Mouse (Mus musculus) limb, embryonic 10.5 days (tissue): ENCODE data around the gene 4430402I18Rik. TPM values are rescaled to one million over a fixed set of nuclear protein-coding genes. Genes with fewer than 3 reads are reported as not detected.

Experiments used
- DNase-seq: peaks from one replicate; pipeline ENCODE4 v3.0.0-alpha.2; 2017; ENCODE audit warnings: low spot score
- H3K27ac ChIP-seq: fragments of 300-500 bp; sonication (generic); 2 replicates; pipeline ENCODE4 v1.5.1; 2016; ENCODE audit warnings: mild to moderate bottlenecking
- H3K27me3 ChIP-seq: fragments of 300-500 bp; sonication (generic); 2 replicates; pipeline ENCODE4 v1.6.1; 2016; ENCODE audit warnings: low read depth, mild to moderate bottlenecking; ENCODE audit not compliant: poor library complexity, severe bottlenecking
- H3K36me3 ChIP-seq: fragments of 300-500 bp; sonication (generic); 2 replicates; pipeline ENCODE4 v1.6.1; 2016; ENCODE audit warnings: mild to moderate bottlenecking, moderate library complexity
- H3K4me1 ChIP-seq: fragments of 300-500 bp; sonication (generic); 2 replicates; pipeline ENCODE4 v1.6.1; 2016
- H3K4me3 ChIP-seq: fragments of 300-500 bp; sonication (generic); 2 replicates; pipeline ENCODE4 v1.5.1; 2016; ENCODE audit warnings: mild to moderate bottlenecking, moderate library complexity
- H3K9me3 ChIP-seq: fragments of 300-500 bp; sonication (generic); replicated peaks from 2 replicates; pipeline ENCODE4 v1.6.1; 2016; ENCODE audit warnings: mild to moderate bottlenecking
- WGBS: fragments of 180-500 bp; shearing (Covaris S2); methylation state at CpG from one replicate; pipeline ENCODE4 v1.1.7; 2016; 5-methylcytosine and 5-hydroxymethylcytosine counted together
- polyA plus RNA-seq: library from polyadenylated mRNA; unstranded; fragments of >200 nt; fragmentation: Nextera tagmentation; extraction: Ambion mirVana; gene quantifications from 2 replicates; pipeline ENCODE4 v1.2.1, GENCODE M21; 2016

4430402I18Rik gene
- polyA plus RNA-seq, 1 experiment from 2014 or later: not detected

DNA sequence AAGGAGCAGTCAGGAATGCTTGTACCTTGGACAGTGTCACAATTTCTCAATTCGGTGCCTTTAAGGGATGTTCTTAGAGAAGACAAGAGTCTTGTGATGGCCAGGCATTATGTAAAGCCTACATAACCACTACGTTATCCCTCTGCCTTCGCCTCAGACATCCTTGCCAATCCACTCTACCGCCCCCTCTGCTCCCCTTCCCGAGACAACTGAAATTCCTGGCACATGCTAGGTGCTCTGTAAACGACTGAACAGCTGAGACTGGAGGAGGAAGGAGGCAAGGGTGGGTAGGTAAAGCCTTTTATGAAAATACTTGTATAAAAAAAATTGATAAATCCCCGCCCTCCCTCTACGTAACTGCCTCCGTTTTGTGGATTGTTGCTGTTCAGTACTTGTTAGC is 58.9 kb downstream of the 4430402I18Rik start:
- DNase-seq: no peak
- H3K27ac ChIP-seq: peak overlapping the region; percentile 62
- no peaks in the 10 kb centered on the region for H3K36me3 ChIP-seq
- 79% methylated on average over 9 of the region's 9 CpGs for WGBS
- H3K9me3 ChIP-seq: no peaks in the 10 kb centered on the region
- H3K4me1 ChIP-seq: peaks cover 21% of the 10 kb centered on the region
- H3K4me3 ChIP-seq: no peak overlapping the region
- H3K27me3 ChIP-seq: no peaks in the 10 kb centered on the region

DNA sequence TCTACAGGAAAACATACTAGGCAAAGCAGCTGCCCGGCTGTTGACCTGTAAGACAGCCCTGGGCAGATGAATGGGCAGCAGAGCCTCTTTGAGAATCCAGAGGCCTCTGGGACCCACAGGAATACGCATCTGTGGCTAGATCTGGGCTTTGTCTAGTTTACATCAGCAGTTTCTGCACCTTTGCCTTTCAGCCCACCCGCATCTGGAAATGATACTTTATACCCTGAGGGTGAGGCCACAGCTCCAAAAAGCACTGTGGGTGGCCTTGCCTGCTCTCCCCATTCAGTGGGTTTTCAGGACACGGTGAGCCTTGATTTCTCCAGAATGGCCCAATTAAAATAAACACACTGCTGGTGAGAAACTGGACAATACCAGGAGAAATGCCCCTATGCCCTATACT is 59.4 kb downstream of the 4430402I18Rik start:
- Histone ChIP-seq H3K9me3 (no peaks in the 10 kb centered on the region), H3K4me1 (peaks cover 26% of the 10 kb centered on the region), H3K36me3 (no peaks in the 10 kb centered on the region), H3K27ac (peak overlapping the region; percentile 66), H3K27me3 (no peaks in the 10 kb centered on the region), H3K4me3 (no peak overlapping the region)
- 33% methylated on average over 4 of the region's 4 CpGs for WGBS
- peak; percentile 53 for DNase-seq

DNA sequence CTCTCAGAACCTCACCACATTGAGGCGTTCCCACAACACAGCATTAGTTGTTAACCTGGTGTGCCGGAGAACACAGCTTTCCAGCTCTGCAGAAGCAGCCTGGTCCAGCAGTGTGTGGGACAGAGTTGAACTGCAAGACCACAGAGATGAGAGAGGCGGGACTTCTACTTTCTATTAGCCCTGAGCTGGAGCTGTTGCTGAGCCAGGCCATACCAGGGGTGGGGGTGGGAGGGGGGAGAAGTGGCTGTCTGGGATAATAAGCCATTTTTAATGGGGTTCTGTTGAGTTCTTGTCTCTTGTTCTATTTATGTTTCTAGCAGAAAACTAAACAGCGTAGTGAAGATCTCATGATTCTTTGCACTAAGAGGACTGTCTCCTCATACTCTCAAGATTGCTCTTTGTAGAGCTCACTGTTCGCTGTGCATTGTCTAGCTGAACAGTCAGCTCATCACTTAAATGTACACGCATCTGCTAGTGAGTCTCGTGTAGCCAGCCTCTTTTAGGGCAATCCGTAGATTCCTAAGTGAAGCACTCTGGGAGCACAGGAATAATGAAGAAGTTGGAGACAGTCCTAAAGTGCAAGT is 64.0 kb downstream of the 4430402I18Rik start:
- WGBS: 91% methylated on average over 8 of the region's 8 CpGs
- peaks cover 22% of the 10 kb centered on the region for H3K4me1 ChIP-seq

DNA sequence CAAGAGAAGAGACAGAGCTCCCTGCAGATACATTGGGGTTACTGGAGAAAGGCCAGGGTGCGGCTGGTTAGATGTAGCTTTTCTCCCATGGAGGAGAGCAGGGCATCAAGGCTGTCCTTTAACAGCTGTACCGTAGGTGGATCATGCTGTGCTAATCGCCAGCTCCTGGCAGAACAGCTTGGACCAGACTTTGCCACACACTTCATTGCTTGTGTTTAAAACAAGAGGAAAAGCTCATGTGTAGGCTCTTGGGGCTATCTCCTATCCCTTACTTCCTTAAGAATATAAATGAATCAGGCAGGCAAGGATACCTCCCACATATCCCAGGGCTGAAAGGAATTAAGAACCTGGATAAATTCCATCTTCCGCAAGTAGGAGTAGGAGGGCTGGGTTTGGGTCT is 64.8 kb downstream of the 4430402I18Rik start:
- no peaks in the 10 kb centered on the region for H3K27me3 ChIP-seq
- no peaks in the 10 kb centered on the region for H3K36me3 ChIP-seq
- H3K4me1 ChIP-seq: peaks cover 14% of the 10 kb centered on the region
- 94% methylated on average over 4 of the region's 4 CpGs for WGBS
- no peaks in the 10 kb centered on the region for H3K9me3 ChIP-seq
- no peak for DNase-seq
- no peak overlapping the region for H3K27ac ChIP-seq
- no peak overlapping the region for H3K4me3 ChIP-seq

More for the DNA sequence above, 64.0 kb downstream of the 4430402I18Rik start:
- no peaks in the 10 kb centered on the region for H3K27me3 ChIP-seq
- no peaks in the 10 kb centered on the region for H3K9me3 ChIP-seq
- DNase-seq: no peak
- H3K36me3 ChIP-seq: no peaks in the 10 kb centered on the region
- H3K27ac ChIP-seq: no peak overlapping the region
- no peak overlapping the region for H3K4me3 ChIP-seq

DNA sequence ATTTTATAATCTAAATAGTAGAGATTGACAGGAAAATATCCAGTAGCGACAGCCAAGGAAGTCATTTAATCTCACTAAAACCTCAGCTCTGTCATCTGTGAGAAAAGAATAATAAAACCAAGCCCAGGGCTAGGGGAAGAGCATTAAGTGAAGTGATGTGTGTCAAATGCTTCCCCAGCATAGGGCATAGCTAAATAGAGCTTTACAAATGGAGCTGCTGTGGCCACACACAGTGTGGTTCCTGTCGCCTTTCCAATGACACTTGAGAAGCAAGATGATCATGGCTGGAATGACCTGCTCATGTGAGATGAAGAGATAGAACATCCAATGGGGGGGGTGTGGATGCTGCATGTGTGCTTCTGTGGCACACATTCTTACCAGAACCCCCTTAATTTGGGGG is 65.5 kb downstream of the 4430402I18Rik start:
- no peak overlapping the region for H3K27ac ChIP-seq
- peaks cover 7% of the 10 kb centered on the region for H3K4me1 ChIP-seq
- no peak overlapping the region for H3K4me3 ChIP-seq
- no peaks in the 10 kb centered on the region for H3K9me3 ChIP-seq
- no peaks in the 10 kb centered on the region for H3K36me3 ChIP-seq
- WGBS: 71% methylated on average over 2 of the region's 2 CpGs
- H3K27me3 ChIP-seq: no peaks in the 10 kb centered on the region
- no peak for DNase-seq

DNA sequence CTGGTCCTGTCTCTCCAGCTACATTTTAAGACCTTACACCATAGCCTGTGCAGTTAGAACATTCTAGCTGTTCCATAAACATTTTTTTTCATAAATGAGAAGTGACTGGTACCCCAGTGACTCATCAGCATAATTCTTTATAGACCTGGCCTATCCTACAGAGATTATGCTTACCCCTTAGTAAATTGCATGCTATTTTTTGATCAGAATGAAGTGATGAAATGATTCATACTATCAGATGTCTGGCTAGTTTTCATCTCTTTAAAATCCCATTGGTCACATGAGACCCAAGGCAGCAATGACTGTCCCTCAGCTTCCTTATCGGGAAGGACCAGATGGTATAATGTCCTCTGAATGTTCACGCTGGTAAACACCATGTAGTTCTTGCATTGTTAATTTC is 66.8 kb downstream of the 4430402I18Rik start:
- Histone ChIP-seq H3K9me3 (no peaks in the 10 kb centered on the region), H3K4me3 (no peak overlapping the region), H3K27ac (no peak overlapping the region), H3K27me3 (no peaks in the 10 kb centered on the region), H3K36me3 (no peaks in the 10 kb centered on the region), H3K4me1 (peaks cover 5% of the 10 kb centered on the region; the same call in 1 of the 2 replicates)
- no peak for DNase-seq
- WGBS: 96% methylated on average over 2 of the region's 2 CpGs

DNA sequence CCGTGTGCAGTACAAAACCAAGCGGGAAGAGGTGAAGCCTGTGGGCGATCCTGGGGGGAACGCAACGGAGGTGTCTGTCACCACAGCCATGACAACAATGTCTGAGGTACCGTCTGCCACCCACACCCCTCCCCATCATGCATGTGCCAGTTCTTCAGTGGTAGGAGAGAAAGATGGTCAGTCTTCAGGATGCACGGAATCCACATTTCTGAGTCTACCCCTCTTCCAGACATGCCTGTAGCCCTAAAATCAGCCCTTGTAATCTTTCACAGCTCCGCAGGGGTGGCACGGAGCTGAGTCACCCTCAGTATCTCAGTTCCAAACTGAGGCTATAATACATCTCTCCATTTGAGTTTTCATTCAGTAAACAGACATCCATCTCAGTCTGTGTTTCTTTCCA is 70.1 kb downstream of the 4430402I18Rik start:
- Histone ChIP-seq H3K4me3 (no peak overlapping the region), H3K4me1 (peaks cover 6% of the 10 kb centered on the region; the same call in 1 of the 2 replicates)
- WGBS: 89% methylated on average over 9 of the region's 9 CpGs

DNA sequence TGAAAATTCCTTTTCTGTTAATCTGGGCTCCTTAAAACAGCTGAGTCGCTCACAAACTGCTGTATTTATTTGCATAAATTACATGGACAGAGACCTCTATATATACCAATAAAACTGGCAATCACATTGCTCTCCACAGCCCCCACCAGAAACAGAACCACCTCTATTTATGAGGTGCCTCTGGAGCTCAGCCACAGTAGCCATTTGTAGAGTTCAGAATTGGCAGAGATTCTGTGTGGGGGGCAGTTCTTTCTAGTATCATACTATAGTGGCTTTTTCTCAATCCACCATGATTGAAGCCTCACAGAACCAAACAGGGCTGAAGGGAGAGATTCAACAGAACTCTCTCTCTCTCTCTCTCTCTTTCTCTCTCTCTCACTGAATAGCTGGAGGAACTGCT is 71.0 kb downstream of the 4430402I18Rik start:
- no peak overlapping the region for H3K4me3 ChIP-seq
- WGBS: 79% methylated on average over 1 of the region's 1 CpGs
- peaks cover 6% of the 10 kb centered on the region; the same call in 1 of the 2 replicates for H3K4me1 ChIP-seq
- no peak overlapping the region for H3K27ac ChIP-seq
- H3K9me3 ChIP-seq: no peaks in the 10 kb centered on the region
- no peaks in the 10 kb centered on the region for H3K27me3 ChIP-seq
- DNase-seq: no peak
- H3K36me3 ChIP-seq: no peaks in the 10 kb centered on the region

More for the DNA sequence above, 70.1 kb downstream of the 4430402I18Rik start:
- H3K9me3 ChIP-seq: no peaks in the 10 kb centered on the region
- DNase-seq: no peak
- H3K36me3 ChIP-seq: no peaks in the 10 kb centered on the region
- H3K27me3 ChIP-seq: no peaks in the 10 kb centered on the region
- H3K27ac ChIP-seq: no peak overlapping the region

DNA sequence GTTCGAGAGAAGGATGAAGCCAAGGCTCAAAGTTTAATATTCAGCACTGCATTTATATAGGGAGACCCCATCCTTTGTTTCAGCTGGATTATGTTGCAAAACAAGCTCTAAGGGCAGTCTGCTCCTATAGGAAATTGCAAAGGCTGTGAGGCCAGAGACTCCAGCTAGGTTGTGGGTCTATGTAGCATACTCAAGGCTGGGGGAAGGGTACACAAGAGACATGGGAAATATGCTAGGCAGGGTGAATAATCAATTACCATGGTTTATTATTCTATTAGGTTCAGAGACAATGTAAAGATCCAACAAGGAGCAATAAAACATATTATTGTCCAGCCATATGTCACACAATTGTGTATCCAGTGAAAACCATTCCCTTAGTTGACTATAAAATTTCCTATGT is 75.7 kb downstream of the 4430402I18Rik start:
- H3K4me1 ChIP-seq: peaks cover 6% of the 10 kb centered on the region; the same call in 1 of the 2 replicates
- no peaks in the 10 kb centered on the region for H3K27me3 ChIP-seq
- no peak for DNase-seq
- H3K9me3 ChIP-seq: no peaks in the 10 kb centered on the region
- no peak overlapping the region for H3K27ac ChIP-seq
- H3K4me3 ChIP-seq: no peak overlapping the region
- no peaks in the 10 kb centered on the region for H3K36me3 ChIP-seq
- WGBS: 97% methylated on average over 1 of the region's 1 CpGs

DNA sequence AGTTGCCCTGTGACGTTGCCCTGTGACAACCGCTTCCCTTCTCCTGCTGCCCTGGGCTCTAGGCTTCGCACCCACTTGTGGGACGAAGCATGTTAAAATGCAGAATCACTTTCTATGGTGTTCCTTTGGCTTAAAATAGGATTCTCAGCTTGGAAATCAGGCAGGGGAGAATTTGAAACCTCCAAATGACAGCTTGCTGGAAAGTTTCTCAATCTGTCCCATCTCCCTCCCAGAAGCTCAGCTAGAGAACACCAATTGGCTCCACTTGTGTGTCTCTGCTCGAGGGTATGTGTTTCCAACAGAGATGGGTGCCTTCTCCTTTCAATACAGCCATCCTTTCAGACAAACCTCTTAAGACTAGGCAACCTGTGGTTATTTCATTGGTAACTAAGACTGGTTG is 76.4 kb downstream of the 4430402I18Rik start:
- Histone ChIP-seq H3K4me3 (no peak overlapping the region), H3K27ac (no peak overlapping the region), H3K4me1 (peaks cover 6% of the 10 kb centered on the region; the same call in 1 of the 2 replicates), H3K36me3 (no peaks in the 10 kb centered on the region), H3K27me3 (no peaks in the 10 kb centered on the region), H3K9me3 (no peaks in the 10 kb centered on the region)
- DNase-seq: no peak
- WGBS: 60% methylated on average over 5 of the region's 5 CpGs

DNA sequence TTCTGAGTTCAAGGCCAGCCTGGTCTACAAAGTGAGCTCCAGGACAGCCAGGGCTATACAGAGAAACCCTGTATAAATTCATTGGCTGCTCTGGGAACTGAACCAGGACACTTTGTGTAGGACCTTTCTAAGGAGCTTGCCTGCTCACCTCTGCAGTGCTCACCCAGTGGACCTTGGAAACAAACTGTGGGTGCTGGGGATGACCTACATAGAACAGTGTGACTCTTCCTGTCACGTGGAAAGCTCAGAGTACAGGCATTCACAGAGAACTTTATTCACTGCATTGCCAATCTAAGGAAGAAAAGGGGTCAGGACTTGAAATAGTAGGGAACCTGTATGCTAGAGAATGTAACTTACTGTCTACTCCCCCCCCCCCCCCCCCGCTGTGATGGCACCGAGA is 78.3 kb downstream of the 4430402I18Rik start:
- no peak overlapping the region for H3K4me3 ChIP-seq
- WGBS: 59% methylated on average over 3 of the region's 3 CpGs
- DNase-seq: no peak

DNA sequence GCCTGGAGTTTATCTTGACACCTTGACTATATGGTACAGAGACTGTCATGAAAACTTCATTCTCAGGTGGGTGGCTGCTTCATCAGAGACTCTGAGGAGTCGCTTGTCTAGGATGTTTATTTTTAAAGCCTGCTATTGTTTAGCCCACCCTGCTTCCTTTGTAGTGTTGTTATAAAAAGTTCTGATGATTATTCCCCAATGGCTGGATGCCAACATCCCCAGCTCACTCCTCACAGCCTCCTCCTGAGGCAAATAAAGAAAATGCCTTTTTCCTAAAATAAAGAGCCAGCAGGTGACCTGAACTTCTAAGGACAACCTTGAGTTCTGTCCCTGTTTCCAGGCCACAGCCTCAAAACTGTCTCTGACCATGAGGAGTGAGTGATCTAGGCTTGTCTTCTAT is 79.1 kb downstream of the 4430402I18Rik start:
- peaks cover 3% of the 10 kb centered on the region; the same call in 1 of the 2 replicates for H3K4me1 ChIP-seq
- no peak overlapping the region for H3K27ac ChIP-seq
- no peaks in the 10 kb centered on the region for H3K27me3 ChIP-seq
- DNase-seq: no peak
- no peak overlapping the region for H3K4me3 ChIP-seq
- H3K9me3 ChIP-seq: no peaks in the 10 kb centered on the region
- 79% methylated on average over 1 of the region's 1 CpGs for WGBS
- no peaks in the 10 kb centered on the region for H3K36me3 ChIP-seq

More for the DNA sequence above, 78.3 kb downstream of the 4430402I18Rik start:
- H3K36me3 ChIP-seq: no peaks in the 10 kb centered on the region
- H3K9me3 ChIP-seq: no peaks in the 10 kb centered on the region
- no peaks in the 10 kb centered on the region for H3K27me3 ChIP-seq
- H3K27ac ChIP-seq: no peak overlapping the region
- peaks cover 6% of the 10 kb centered on the region; the same call in 1 of the 2 replicates for H3K4me1 ChIP-seq

DNA sequence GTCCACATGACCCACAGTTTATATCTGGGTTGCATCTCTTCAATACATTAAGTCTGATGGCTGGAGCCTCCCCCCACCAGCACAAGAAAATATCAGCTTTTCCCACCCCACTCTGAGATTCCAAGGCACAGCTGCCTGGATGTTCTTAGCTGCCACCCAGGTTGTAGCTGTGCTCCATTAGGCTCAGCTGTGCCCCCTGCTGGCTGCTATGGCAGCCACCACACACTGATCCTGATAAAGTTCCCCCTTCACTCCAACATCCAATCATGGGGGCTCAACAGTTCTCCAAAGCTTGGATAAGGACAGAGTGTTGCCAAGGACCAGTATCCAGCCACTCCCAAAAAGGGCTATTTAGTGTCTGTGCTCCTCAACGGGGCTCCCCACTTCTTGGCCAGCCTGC is 84.5 kb downstream of the 4430402I18Rik start:
- 62% methylated on average over 1 of the region's 1 CpGs for WGBS
- DNase-seq: peak; percentile 45
- Histone ChIP-seq H3K4me1 (no peaks in the 10 kb centered on the region), H3K4me3 (no peak overlapping the region), H3K9me3 (no peaks in the 10 kb centered on the region), H3K27me3 (no peaks in the 10 kb centered on the region), H3K36me3 (no peaks in the 10 kb centered on the region), H3K27ac (no peak overlapping the region)

DNA sequence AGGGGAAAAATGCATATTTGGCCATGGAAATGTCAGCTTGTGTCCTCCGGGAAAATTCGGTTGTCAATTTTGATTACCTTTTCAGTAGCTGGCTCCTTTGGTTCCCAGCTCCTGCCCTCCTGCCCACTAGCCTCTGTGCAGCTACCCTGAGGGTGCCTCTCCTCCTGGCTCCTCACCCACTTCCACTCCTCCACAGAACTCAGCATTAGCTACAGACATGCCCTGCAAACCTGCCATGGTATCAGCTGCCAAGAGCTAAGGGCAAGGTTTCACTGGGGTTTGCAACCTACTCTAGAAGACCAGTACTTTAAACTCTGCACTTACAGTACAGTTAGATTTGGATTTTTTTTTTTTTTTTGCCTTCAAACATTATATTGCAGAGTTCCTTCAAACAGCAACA is 88.1 kb downstream of the 4430402I18Rik start:
- no peak overlapping the region for H3K27ac ChIP-seq

More for the DNA sequence above, 88.1 kb downstream of the 4430402I18Rik start:
- H3K36me3 ChIP-seq: no peaks in the 10 kb centered on the region
- H3K4me3 ChIP-seq: no peak overlapping the region
- WGBS: 84% methylated on average over 2 of the region's 2 CpGs
- no peaks in the 10 kb centered on the region for H3K4me1 ChIP-seq
- no peak for DNase-seq
- no peaks in the 10 kb centered on the region for H3K27me3 ChIP-seq
- no peaks in the 10 kb centered on the region for H3K9me3 ChIP-seq
